Mouse (Mus musculus) small intestine, adult 2 months (tissue): ENCODE results near the gene Rpl37.

ENCODE experiments used
- CTCF ChIP-seq: fragments of 200-500 bp; IDR thresholded peaks from 2 replicates; pipeline ENCODE4 v1.5.1; 2012; ENCODE audit warnings: low read depth, mild to moderate bottlenecking, control low read depth, inconsistent platforms, low read length, moderate library complexity, mixed read lengths; ENCODE audit not compliant: insufficient replicate concordance, insufficient read length; ENCODE audit errors: extremely low read depth
- POLR2A ChIP-seq: fragments of 200-500 bp; IDR thresholded peaks from 2 replicates; pipeline ENCODE4 v1.6.1; 2012; ENCODE audit warnings: low read depth, mild to moderate bottlenecking, control low read depth, inconsistent platforms, low read length, moderate library complexity

DNA sequence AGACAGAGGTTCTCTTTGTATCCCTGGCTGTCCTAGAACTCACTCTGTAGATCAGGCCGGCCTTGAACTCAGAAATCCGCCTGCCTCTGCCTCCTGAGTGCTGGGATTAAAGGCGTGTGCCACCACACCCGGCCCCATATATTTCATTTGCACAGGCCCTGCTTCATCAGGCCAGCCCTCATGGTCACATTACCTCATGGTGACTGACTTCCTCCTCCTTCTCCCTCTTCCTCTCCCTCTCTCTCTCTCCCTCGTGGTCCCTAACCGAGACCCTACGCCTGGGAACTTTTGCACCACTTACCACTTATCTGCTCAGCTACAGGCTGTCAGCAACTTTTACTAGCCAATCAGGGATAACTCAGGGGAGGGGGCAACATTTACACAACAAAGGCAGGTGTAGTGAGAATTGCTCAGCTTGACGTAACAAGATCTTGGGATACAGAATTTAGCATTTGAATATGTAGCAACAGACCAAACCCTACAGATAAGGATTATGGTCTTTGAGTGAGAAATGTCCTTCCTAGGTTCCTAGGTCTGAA is 18.6 kb downstream of the Rpl37 start:
- no peak for TF ChIP-seq POLR2A
- TF ChIP-seq CTCF: no peak
